Mouse (Mus musculus): ENCODE results near the gene Hdac10.

DNA sequence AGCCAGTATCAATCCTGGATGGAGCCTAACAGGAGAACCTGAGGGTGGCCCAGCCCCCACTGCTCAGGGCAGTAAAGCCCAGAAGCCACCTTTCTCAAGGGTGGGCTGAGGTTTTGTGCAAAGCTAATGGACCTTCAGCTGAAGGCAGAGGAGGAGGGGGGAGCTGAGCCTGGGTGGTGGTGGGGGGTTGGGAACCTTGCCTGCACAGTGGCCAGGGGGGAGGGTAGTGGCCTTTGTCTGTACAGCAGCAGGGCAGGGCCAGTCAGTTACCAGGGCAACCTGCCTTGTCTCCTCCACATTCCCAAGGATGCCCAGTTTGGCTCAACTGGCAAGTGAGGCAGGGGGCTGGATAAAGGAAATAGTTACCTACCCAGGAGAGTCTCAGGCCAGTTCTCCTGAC is 23.8 kb upstream of the Hdac10 start:
- TF ChIP-seq CTCF (IDR thresholded peaks at IDR 0.05; ENCODE audit: low read depth, low read length) (no peak), POLR2A (IDR thresholded peaks at IDR 0.05; ENCODE audit: extremely low read depth, insufficient read depth, low read length) (no peak)
